ENCODE assay signal across 14 mouse cellular contexts in genomic region chr5:146985725-146986433, GRCm38 (mm10). TPM values are rescaled to one million over a fixed set of nuclear protein-coding genes. Genes with fewer than 3 reads are reported as not detected.
DNase-seq lines count a peak whose midpoint lies in the region; ATAC-seq and TF ChIP-seq lines count a peak whose summit lies in the region.
"Had no signal": no experiment of that assay in that cellular context is flagged by ENCODE, and none has a peak within 500 bp of the region (broad histone marks: within the 10 kb centered on the region; RNA-seq: fewer than 3 reads in every experiment).

No protein-coding gene starts in this region.

- peaks cover 19% of the 10 kb centered on the region; the same call in 1 of the 2 replicates for H3K27me3 ChIP-seq in heart, postnatal 0 days (ENCODE audit: control insufficient read depth, insufficient read depth, low read length)
- H3K27me3 ChIP-seq in stomach, embryonic 16.5 days (ENCODE audit: control insufficient read depth, insufficient read depth, low read length), result peaks cover 5% of the 10 kb centered on the region; the same call in 1 of the 2 replicates
- no peaks in the 10 kb centered on the region for H3K27me3 ChIP-seq in stomach, postnatal 0 days (ENCODE audit: control insufficient read depth, insufficient read depth, low read length)
- peaks cover 23% of the 10 kb centered on the region for H3K27me3 ChIP-seq in forebrain, embryonic 15.5 days

- H3K36me3 ChIP-seq in heart, postnatal 0 days (replicated peaks; ENCODE audit: control insufficient read depth, insufficient read depth, low read length), result no peaks in the 10 kb centered on the region
- H3K36me3 ChIP-seq in stomach, embryonic 16.5 days (ENCODE audit: control insufficient read depth, insufficient read depth, low read length), result no peaks in the 10 kb centered on the region
- H3K36me3 ChIP-seq in stomach, postnatal 0 days (ENCODE audit: control insufficient read depth, insufficient read depth, low read length), result no peaks in the 10 kb centered on the region
- H3K36me3 ChIP-seq in forebrain, embryonic 15.5 days, result no peaks in the 10 kb centered on the region
- H3K36me3 ChIP-seq: limb, embryonic 15.5 days had no signal

- no peak for ATAC-seq in heart, postnatal 0 days (ENCODE audit: insufficient read depth, low read depth)
- no peak for ATAC-seq in stomach, embryonic 16.5 days (ENCODE audit: insufficient read depth, low FRiP score)
- no peak for ATAC-seq in stomach, postnatal 0 days (ENCODE audit: low FRiP score, low TSS enrichment)
- ATAC-seq in forebrain, embryonic 15.5 days (replicated peaks), result peak; percentile 61; the same call in 1 of the 2 replicates
- ATAC-seq: CD4-positive, CD25-positive, alpha-beta regulatory T cell, adult 4 months; intestine, postnatal 0 days had no signal

- 57% methylated on average over 21 of the region's 21 CpGs for WGBS in heart, postnatal 0 days
- 66% methylated on average over 21 of the region's 21 CpGs for WGBS in stomach, embryonic 16.5 days
- 67% methylated on average over 21 of the region's 21 CpGs for WGBS in stomach, postnatal 0 days
- whole genome bisulfite sequencing in forebrain, embryonic 15.5 days, result 16% methylated on average over 21 of the region's 21 CpGs

- no peak overlapping the region for H3K27ac ChIP-seq in heart, postnatal 0 days (ENCODE audit: low read depth)
- H3K27ac ChIP-seq in stomach, embryonic 16.5 days (ENCODE audit: low read length), result no peak overlapping the region
- H3K27ac ChIP-seq in stomach, postnatal 0 days (replicated peaks), result no peak overlapping the region
- peak overlapping the region; percentile 62 for H3K27ac ChIP-seq in forebrain, embryonic 15.5 days (replicated peaks)
- H3K27ac ChIP-seq: limb, embryonic 15.5 days had no signal

- TF ChIP-seq EP300 in heart, postnatal 0 days (IDR thresholded peaks at IDR 0.05; ENCODE audit: low read depth), result no peak
- no peak for TF ChIP-seq EP300 in stomach, postnatal 0 days (optimal IDR thresholded peaks at IDR 0.05)

- DNase-seq in heart, postnatal 0 days (ENCODE audit: low spot score), result no peak
- DNase-seq in heart, adult 18-20 months, result no peak
- DNase-seq in stomach, postnatal 0 days (ENCODE audit: low spot score), result no peak
- no peak for DNase-seq in lung, postnatal 14 days
- no peak for DNase-seq in spleen, adult 18-20 months
- DNase-seq: cerebellum, adult 2 months; embryo, embryonic 11 days; lung, embryonic 14.5 days; thymus, postnatal 25 days had no signal

- H3K9me3 ChIP-seq in heart, postnatal 0 days (replicated peaks; ENCODE audit: control insufficient read depth, low read length), result no peaks in the 10 kb centered on the region
- H3K9me3 ChIP-seq in stomach, embryonic 16.5 days (replicated peaks; ENCODE audit: control insufficient read depth, low read length), result no peaks in the 10 kb centered on the region
- no peaks in the 10 kb centered on the region for H3K9me3 ChIP-seq in stomach, postnatal 0 days (ENCODE audit: control insufficient read depth, low read length)
- no peaks in the 10 kb centered on the region for H3K9me3 ChIP-seq in forebrain, embryonic 15.5 days
- H3K9me3 ChIP-seq: limb, embryonic 15.5 days had no signal

- H3K4me3 ChIP-seq in heart, postnatal 0 days (ENCODE audit: low read depth, low read length), result no peak overlapping the region
- H3K4me3 ChIP-seq in stomach, embryonic 16.5 days (replicated peaks; ENCODE audit: low read length), result no peak overlapping the region
- H3K4me3 ChIP-seq in stomach, postnatal 0 days (ENCODE audit: low read depth, low read length), result no peak overlapping the region
- H3K4me3 ChIP-seq in forebrain, embryonic 15.5 days, result peak overlapping the region; percentile 16; the same call in 1 of the 2 replicates
- H3K4me3 ChIP-seq: limb, embryonic 15.5 days had no signal

- TF ChIP-seq CTCF in heart, postnatal 0 days (IDR thresholded peaks at IDR 0.05; ENCODE audit: low read depth), result no peak
- TF ChIP-seq CTCF in stomach, postnatal 0 days (IDR thresholded peaks at IDR 0.05; ENCODE audit: low read depth), result no peak

- no peaks in the 10 kb centered on the region for H3K4me1 ChIP-seq in heart, postnatal 0 days (ENCODE audit: control insufficient read depth, insufficient read depth)
- no peaks in the 10 kb centered on the region for H3K4me1 ChIP-seq in stomach, embryonic 16.5 days (ENCODE audit: control insufficient read depth, insufficient read depth, low read length)
- H3K4me1 ChIP-seq in stomach, postnatal 0 days (replicated peaks; ENCODE audit: control insufficient read depth, insufficient read depth), result no peaks in the 10 kb centered on the region
- peaks cover 17% of the 10 kb centered on the region for H3K4me1 ChIP-seq in forebrain, embryonic 15.5 days
- H3K4me1 ChIP-seq: limb, embryonic 15.5 days had no signal

- peak overlapping the region; percentile 28; the same call in 1 of the 2 replicates for H3K4me2 ChIP-seq in heart, postnatal 0 days (ENCODE audit: low read depth, low read length)
- no peak overlapping the region for H3K4me2 ChIP-seq in stomach, embryonic 16.5 days (ENCODE audit: low read depth, low read length)
- no peak overlapping the region for H3K4me2 ChIP-seq in stomach, postnatal 0 days (replicated peaks; ENCODE audit: low read depth)
- peak overlapping the region; percentile 26 for H3K4me2 ChIP-seq in forebrain, embryonic 15.5 days (replicated peaks)
- H3K4me2 ChIP-seq: limb, embryonic 15.5 days; lung, embryonic 14.5 days had no signal

- no peak overlapping the region for H3K9ac ChIP-seq in heart, postnatal 0 days (replicated peaks; ENCODE audit: low read depth, low read length)
- H3K9ac ChIP-seq in stomach, embryonic 16.5 days (ENCODE audit: low read length), result 0 out of 2 replicates have a peak overlapping the region, but pooled peaks have one; percentile 9
- no peak overlapping the region for H3K9ac ChIP-seq in stomach, postnatal 0 days (ENCODE audit: low read length)
- peak overlapping the region; percentile 42; the same call in 1 of the 2 replicates for H3K9ac ChIP-seq in forebrain, embryonic 15.5 days (replicated peaks)
- H3K9ac ChIP-seq: limb, embryonic 15.5 days; lung, embryonic 14.5 days had no signal

RNA-seq across cellular contexts. Expression of gene Mtif3, which starts 22.3 kb away (rescaled TPM):
- 4.2 and 4.3 TPM in 2 replicates for total RNA-seq in heart, postnatal 0 days (2014; rRNA removed; ENCODE audit: low replicate concordance)
- polyA plus RNA-seq in heart, postnatal 0 days (2015; fragmentation: Nextera tagmentation; extraction: Ambion mirVana), result 21.2 and 26.6 TPM in 2 replicates
- 10 to 100 TPM; 26.8 to 29.4 TPM for total RNA-seq in heart, adult 18-20 months (2021)
- 24.3 and 29.0 TPM in 2 replicates for polyA plus RNA-seq in stomach, embryonic 16.5 days (2015; fragmentation: Nextera tagmentation; extraction: Ambion mirVana)
- 21.0 and 25.0 TPM in 2 replicates for polyA plus RNA-seq in stomach, postnatal 0 days (2015; fragmentation: Nextera tagmentation; extraction: Ambion mirVana)
- polyA plus RNA-seq in forebrain, embryonic 15.5 days (2015; fragmentation: Nextera tagmentation; extraction: Ambion mirVana), result 28.7 and 32.7 TPM in 2 replicates

RNA-seq across cellular contexts. Expression of gene Gtf3a, which starts 37.4 kb away (rescaled TPM):
- 41.8 and 52.4 TPM in 2 replicates for total RNA-seq in heart, postnatal 0 days (2014; rRNA removed; ENCODE audit: low replicate concordance)
- 57.4 and 57.6 TPM in 2 replicates for polyA plus RNA-seq in heart, postnatal 0 days (2015; fragmentation: Nextera tagmentation; extraction: Ambion mirVana)
- 10 to 100 TPM; 17.0 to 21.8 TPM for total RNA-seq in heart, adult 18-20 months (2021)
- polyA plus RNA-seq in stomach, embryonic 16.5 days (2015; fragmentation: Nextera tagmentation; extraction: Ambion mirVana), result 102 and 109 TPM in 2 replicates
- 67.9 and 70.4 TPM in 2 replicates for polyA plus RNA-seq in stomach, postnatal 0 days (2015; fragmentation: Nextera tagmentation; extraction: Ambion mirVana)
- polyA plus RNA-seq in forebrain, embryonic 15.5 days (2015; fragmentation: Nextera tagmentation; extraction: Ambion mirVana), result 123 and 124 TPM in 2 replicates

Comparison
In these comparisons a context has a peak if more than half of its experiments do, and no peak if none do; other contexts are left out.
1. H3K9ac ChIP-seq: peak in stomach, embryonic 16.5 days (single experiment) and forebrain, embryonic 15.5 days (single experiment); none in heart, postnatal 0 days (single experiment) and stomach, postnatal 0 days (single experiment).
2. H3K4me2 ChIP-seq: peak in heart, postnatal 0 days (single experiment) and forebrain, embryonic 15.5 days (single experiment); none in stomach, embryonic 16.5 days (single experiment) and stomach, postnatal 0 days (single experiment).